ENCODE assay signal across 12 mouse cellular contexts in the genomic region with DNA sequence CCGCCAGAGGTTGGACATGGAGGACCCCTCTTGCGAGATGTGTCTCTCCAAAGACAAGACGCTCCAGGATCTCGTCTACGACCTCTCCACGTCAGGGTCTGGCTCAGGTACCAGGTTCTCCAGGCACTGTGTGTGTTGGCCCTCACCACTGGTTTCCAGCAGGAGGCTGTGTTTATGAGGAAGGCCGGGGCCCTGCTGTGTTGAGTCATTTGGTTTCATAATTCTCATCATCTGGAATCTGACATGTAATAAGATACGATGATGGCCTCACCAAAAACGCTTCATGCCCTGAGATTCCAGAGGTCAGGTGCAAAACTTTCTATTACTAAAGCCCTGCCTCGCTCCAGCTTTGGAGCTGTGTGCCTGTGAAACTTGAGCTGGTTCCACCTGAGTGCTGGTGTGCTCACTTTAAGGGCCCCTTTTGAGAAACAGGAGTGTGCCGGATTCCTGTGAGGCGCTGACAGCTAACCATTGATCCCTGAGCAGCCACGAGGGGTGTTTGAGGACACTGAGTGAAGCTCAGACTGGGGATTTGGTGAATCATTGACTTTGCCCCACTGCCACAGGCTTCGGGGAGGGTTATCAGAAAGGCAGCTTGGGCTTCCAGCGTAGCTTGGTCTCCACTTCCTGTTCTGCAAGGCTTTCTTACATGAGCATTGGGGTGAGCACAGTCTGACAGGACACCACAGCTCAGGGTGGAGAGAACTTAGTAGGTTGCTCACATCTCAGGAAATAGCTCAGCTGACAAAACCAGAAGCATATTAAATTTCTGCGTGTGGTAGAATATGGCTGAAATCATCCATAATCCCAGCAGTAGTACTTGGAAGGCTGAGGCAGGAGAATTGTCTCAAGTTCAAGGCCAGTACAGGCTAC. TPM values are rescaled to one million over a fixed set of nuclear protein-coding genes. Genes with fewer than 3 reads are reported as not detected.
A peak's percentile ranks its signal among the peaks of the same experiment; 100 is the strongest.
DNase-seq lines count a peak whose midpoint lies in the region; ATAC-seq and TF ChIP-seq lines count a peak whose summit lies in the region.
"Had no signal": no experiment of that assay in that cellular context is flagged by ENCODE, and none has a peak within 500 bp of the region (broad histone marks: within the 10 kb centered on the region; RNA-seq: fewer than 3 reads in every experiment).

No protein-coding gene starts in this region.

- peak; percentile 70 for DNase-seq in kidney, postnatal 0 days (ENCODE audit: low spot score)
- no peak for DNase-seq in left cerebral cortex, adult 11 months (ENCODE audit: low spot score)
- DNase-seq in gastrocnemius, postnatal 10 days = no peak
- no peak for DNase-seq in layer of hippocampus, adult 18-20 months (ENCODE audit: low spot score in 2 of 2)
- DNase-seq: heart, adult 2 months had no signal

- no peak overlapping the region for H3K4me2 ChIP-seq in heart, embryonic 11.5 days
- no peak overlapping the region for H3K4me2 ChIP-seq in heart, embryonic 12.5 days
- no peak overlapping the region for H3K4me2 ChIP-seq in kidney, postnatal 0 days (ENCODE audit: low read length)
- H3K4me2 ChIP-seq: forebrain, embryonic 15.5 days; midbrain, embryonic 12.5 days had no signal

- ATAC-seq in heart, embryonic 11.5 days (replicated peaks; ENCODE audit: insufficient number of reproducible peaks, low FRiP score, low TSS enrichment) = no peak
- ATAC-seq in heart, embryonic 12.5 days (ENCODE audit: insufficient number of reproducible peaks, low FRiP score) = no peak
- peak; percentile 50 for ATAC-seq in activated CD4-positive, CD25-positive, alpha-beta regulatory T cell, adult 4 months
- peak; percentile 76 for ATAC-seq in kidney, postnatal 0 days (replicated peaks; ENCODE audit: low FRiP score, low read depth)
- ATAC-seq in megakaryocyte progenitor cell, adult 5-6 weeks (replicated peaks; ENCODE audit: poor library complexity) = peak; percentile 28; the same call in 1 of the 2 replicates
- ATAC-seq: forebrain, embryonic 15.5 days had no signal

- H3K9me3 ChIP-seq in heart, embryonic 11.5 days (replicated peaks; ENCODE audit: control insufficient read depth, low read length) = no peaks in the 10 kb centered on the region
- H3K9me3 ChIP-seq in heart, embryonic 12.5 days (replicated peaks) = no peaks in the 10 kb centered on the region
- H3K9me3 ChIP-seq in kidney, postnatal 0 days (replicated peaks; ENCODE audit: low read length) = no peaks in the 10 kb centered on the region
- H3K9me3 ChIP-seq: forebrain, embryonic 15.5 days; limb, embryonic 10.5 days; midbrain, embryonic 12.5 days had no signal

- 80% methylated on average over 16 of the region's 16 CpGs for WGBS in heart, embryonic 11.5 days (ENCODE audit: insufficient replicate concordance)
- WGBS in heart, embryonic 12.5 days = 76% methylated on average over 16 of the region's 16 CpGs
- 58% methylated on average over 16 of the region's 16 CpGs for WGBS in kidney, postnatal 0 days

- H3K27me3 ChIP-seq in heart, embryonic 11.5 days (ENCODE audit: control insufficient read depth, insufficient read depth, low read length) = no peaks in the 10 kb centered on the region
- H3K27me3 ChIP-seq in heart, embryonic 12.5 days (replicated peaks) = no peaks in the 10 kb centered on the region
- H3K27me3 ChIP-seq in kidney, postnatal 0 days (ENCODE audit: insufficient read depth, low read length) = no peaks in the 10 kb centered on the region
- H3K27me3 ChIP-seq: forebrain, embryonic 15.5 days; midbrain, embryonic 12.5 days had no signal

- 0 out of 2 replicates have a peak overlapping the region, but pooled peaks have one; percentile 6 for H3K27ac ChIP-seq in heart, embryonic 11.5 days (ENCODE audit: low read depth, low read length)
- no peak overlapping the region for H3K27ac ChIP-seq in heart, embryonic 12.5 days (ENCODE audit: poor library complexity, severe bottlenecking)
- H3K27ac ChIP-seq in kidney, postnatal 0 days = peak overlapping the region; percentile 80
- H3K27ac ChIP-seq: forebrain, embryonic 15.5 days; heart, adult 2 months; limb, embryonic 10.5 days; midbrain, embryonic 12.5 days had no signal

- H3K9ac ChIP-seq in heart, embryonic 11.5 days (ENCODE audit: low read depth, low read length) = no peak overlapping the region
- no peak overlapping the region for H3K9ac ChIP-seq in heart, embryonic 12.5 days
- H3K9ac ChIP-seq in kidney, postnatal 0 days (ENCODE audit: low read depth, low read length) = no peak overlapping the region
- H3K9ac ChIP-seq: forebrain, embryonic 15.5 days; midbrain, embryonic 12.5 days had no signal

- H3K4me3 ChIP-seq in heart, embryonic 11.5 days (ENCODE audit: low read depth, low read length) = no peak overlapping the region
- H3K4me3 ChIP-seq in heart, embryonic 12.5 days = no peak overlapping the region
- H3K4me3 ChIP-seq in kidney, postnatal 0 days (replicated peaks; ENCODE audit: low read depth, low read length) = no peak overlapping the region
- H3K4me3 ChIP-seq: forebrain, embryonic 15.5 days; heart, adult 2 months; limb, embryonic 10.5 days; midbrain, embryonic 12.5 days had no signal

- H3K36me3 ChIP-seq in heart, embryonic 11.5 days (ENCODE audit: control insufficient read depth, insufficient read depth, low read length) = peaks cover 29% of the 10 kb centered on the region
- H3K36me3 ChIP-seq in heart, embryonic 12.5 days = peaks cover 47% of the 10 kb centered on the region
- H3K36me3 ChIP-seq in kidney, postnatal 0 days (ENCODE audit: insufficient read depth, low read length) = peaks cover 13% of the 10 kb centered on the region; the same call in 1 of the 2 replicates

- TF ChIP-seq CTCF in kidney, postnatal 0 days (IDR thresholded peaks at IDR 0.05; ENCODE audit: low read depth) = no peak; the same call in 1 of the 2 replicates

- H3K4me1 ChIP-seq in heart, embryonic 11.5 days (ENCODE audit: control insufficient read depth, insufficient read depth, low read length) = peaks cover 40% of the 10 kb centered on the region
- H3K4me1 ChIP-seq in heart, embryonic 12.5 days (replicated peaks) = peaks cover 48% of the 10 kb centered on the region
- H3K4me1 ChIP-seq in kidney, postnatal 0 days (replicated peaks; ENCODE audit: insufficient read depth, low read length) = peaks cover 27% of the 10 kb centered on the region

RNA-seq across cellular contexts. Expression of gene Acvr1b, which starts 21.3 kb away (rescaled TPM):
- 8.0 and 8.9 TPM in 2 replicates for polyA plus RNA-seq in heart, embryonic 11.5 days (2014; fragmentation: Nextera tagmentation; extraction: Ambion mirVana)
- polyA plus RNA-seq in heart, embryonic 12.5 days (2016; fragmentation: Nextera tagmentation; extraction: Ambion mirVana) = 6.8 TPM in 2 replicates
- polyA plus RNA-seq in activated CD4-positive, CD25-positive, alpha-beta regulatory T cell, adult 4 months (2017; shearing (Covaris generic)) = 1 to 10 TPM; 3.5 to 3.6 TPM
- 5.8 and 6.4 TPM in 2 replicates for polyA plus RNA-seq in kidney, postnatal 0 days (2015; fragmentation: Nextera tagmentation; extraction: Ambion mirVana)
- 3.4 and 4.8 TPM in 2 replicates for total RNA-seq in megakaryocyte progenitor cell, adult 5-6 weeks (2015)
- 6.4 and 10.3 TPM in 2 replicates for total RNA-seq in megakaryocyte progenitor cell, adult 5-6 weeks (2017)
- 10 to 100 TPM; 21.7 to 22.4 TPM for total RNA-seq in gastrocnemius, postnatal 10 days (2021)
- 10 to 100 TPM; 88.8 to 90.3 TPM for total RNA-seq in layer of hippocampus, adult 18-20 months (2021)

RNA-seq across cellular contexts. Expression of gene Grasp, which starts 28.8 kb away (rescaled TPM):
- polyA plus RNA-seq in heart, embryonic 11.5 days (2014; fragmentation: Nextera tagmentation; extraction: Ambion mirVana) = 4.1 TPM in 2 replicates
- polyA plus RNA-seq in heart, embryonic 12.5 days (2016; fragmentation: Nextera tagmentation; extraction: Ambion mirVana) = 6.6 and 7.3 TPM in 2 replicates
- polyA plus RNA-seq in activated CD4-positive, CD25-positive, alpha-beta regulatory T cell, adult 4 months (2017; shearing (Covaris generic)) = not detected
- 3.7 and 4.0 TPM in 2 replicates for polyA plus RNA-seq in kidney, postnatal 0 days (2015; fragmentation: Nextera tagmentation; extraction: Ambion mirVana)
- total RNA-seq in megakaryocyte progenitor cell, adult 5-6 weeks (2015) = 0.98 and 1.1 TPM in 2 replicates
- 1.00 and 1.1 TPM in 2 replicates for total RNA-seq in megakaryocyte progenitor cell, adult 5-6 weeks (2017)
- total RNA-seq in gastrocnemius, postnatal 10 days (2021) = 10 to 100 TPM in 1 of 2 experiments, 1 to 10 TPM in 1; 9.0 to 11.5 TPM
- total RNA-seq in layer of hippocampus, adult 18-20 months (2021) = 10 to 100 TPM; 75.9 to 86.7 TPM

RNA-seq across cellular contexts. Expression of gene Nr4a1, which starts 58.9 kb away (rescaled TPM):
- polyA plus RNA-seq in heart, embryonic 11.5 days (2014; fragmentation: Nextera tagmentation; extraction: Ambion mirVana) = 7.5 and 8.1 TPM in 2 replicates
- polyA plus RNA-seq in heart, embryonic 12.5 days (2016; fragmentation: Nextera tagmentation; extraction: Ambion mirVana) = 14.4 and 17.4 TPM in 2 replicates
- 10 to 100 TPM; 37.5 to 92.8 TPM for polyA plus RNA-seq in activated CD4-positive, CD25-positive, alpha-beta regulatory T cell, adult 4 months (2017; shearing (Covaris generic))
- 8.6 and 9.5 TPM in 2 replicates for polyA plus RNA-seq in kidney, postnatal 0 days (2015; fragmentation: Nextera tagmentation; extraction: Ambion mirVana)
- total RNA-seq in megakaryocyte progenitor cell, adult 5-6 weeks (2015) = 6.5 and 11.3 TPM in 2 replicates
- total RNA-seq in megakaryocyte progenitor cell, adult 5-6 weeks (2017) = 7.1 and 7.9 TPM in 2 replicates
- total RNA-seq in gastrocnemius, postnatal 10 days (2021) = 10 to 100 TPM; 22.5 to 23.1 TPM
- total RNA-seq in layer of hippocampus, adult 18-20 months (2021) = 100 to 1,000 TPM in 1 of 2 experiments, 10 to 100 TPM in 1; 87.1 to 105 TPM

Comparison
In these comparisons a context has a peak if more than half of its experiments do, and no peak if none do; other contexts are left out.
1. ATAC-seq: peak in activated CD4-positive, CD25-positive, alpha-beta regulatory T cell, adult 4 months (single experiment), kidney, postnatal 0 days (single experiment) and megakaryocyte progenitor cell, adult 5-6 weeks (single experiment); none in heart, embryonic 11.5 days (single experiment) and heart, embryonic 12.5 days (single experiment).